Mouse (Mus musculus) intestine, embryonic 14.5 days (tissue): ENCODE measurements around the gene Gsdma. TPM values are rescaled to one million over a fixed set of nuclear protein-coding genes. Genes with fewer than 3 reads are reported as not detected.
A peak's percentile ranks its signal among the peaks of the same experiment; 100 is the strongest.
"Not testable (repeated sequence)": the region's sequence is repeated elsewhere in the genome, so short reads cannot be mapped to it uniquely, and the experiment has no call there.

Source experiments
- ATAC-seq: fragments of 200-750 bp; cut with Nextera tagmentation; replicated peaks from 2 replicates; pipeline ENCODE4 v1.8.0; 2017; ENCODE audit warnings: low read depth, moderate number of reproducible peaks, moderate TSS enrichment, moderate library complexity; ENCODE audit not compliant: low FRiP score, low TSS enrichment
- DNase-seq: peaks from one replicate; pipeline ENCODE4 v3.0.0-alpha.2; 2018; ENCODE audit warnings: low spot score
- H3K27ac ChIP-seq: fragments of 300-500 bp; sonication (generic); 2 replicates; pipeline ENCODE4 v1.5.1; 2014; ENCODE audit warnings: low read depth, mild to moderate bottlenecking, control low read depth
- H3K27me3 ChIP-seq: fragments of 300-500 bp; sonication (generic); replicated peaks from 2 replicates; pipeline ENCODE4 v1.6.1; 2014; ENCODE audit warnings: low read length, control low read depth; ENCODE audit not compliant: control insufficient read depth, insufficient read depth
- H3K36me3 ChIP-seq: fragments of 300-500 bp; sonication (generic); 2 replicates; pipeline ENCODE4 v1.6.1; 2014; ENCODE audit warnings: low read length, control low read depth; ENCODE audit not compliant: control insufficient read depth, insufficient read depth
- H3K4me1 ChIP-seq: fragments of 300-500 bp; sonication (generic); replicated peaks from 2 replicates; pipeline ENCODE4 v1.6.1; 2014; ENCODE audit warnings: low read length, control low read depth, mixed read lengths; ENCODE audit not compliant: control insufficient read depth, insufficient read depth
- H3K4me2 ChIP-seq: fragments of 300-500 bp; sonication (generic); 2 replicates; pipeline ENCODE4 v1.6.1; 2014; ENCODE audit warnings: low read length
- H3K4me3 ChIP-seq: fragments of 300-500 bp; sonication (generic); 2 replicates; pipeline ENCODE4 v1.5.1; 2014; ENCODE audit warnings: low read depth, low read length, control low read depth, mixed read lengths
- H3K9ac ChIP-seq: fragments of 300-500 bp; sonication (generic); 2 replicates; pipeline ENCODE4 v1.6.1; 2014; ENCODE audit warnings: mild to moderate bottlenecking, low read length
- H3K9me3 ChIP-seq: fragments of 300-500 bp; sonication (generic); 2 replicates; pipeline ENCODE4 v1.6.1; 2016; ENCODE audit warnings: low read length, control low read depth; ENCODE audit not compliant: control insufficient read depth
- WGBS: fragments of 180-500 bp; shearing (Covaris S2); extraction: QIAGEN DNeasy Blood & Tissue Kit; methylation state at CpG from one replicate; pipeline ENCODE4 v1.1.7; 2014; 5-methylcytosine and 5-hydroxymethylcytosine counted together
- polyA plus RNA-seq: library from polyadenylated mRNA; unstranded; fragments of >200 nt; fragmentation: Nextera tagmentation; extraction: Ambion mirVana; gene quantifications from 2 replicates; pipeline ENCODE4 v1.2.1, GENCODE M21; 2014

Gsdma gene
- not detected in 2 replicates for polyA plus RNA-seq

GRCm38 (mm10) chr11:98664091-98664490 is at the start of gene Gsdma:
Gene Gsdma (plus strand): TSS chr11:98664351.
- Histone ChIP-seq H3K36me3 (no peaks in the 10 kb centered on the region), H3K27me3 (peaks cover 10% of the 10 kb centered on the region), H3K27ac (no peak within 1 kb of the TSS), H3K4me2 (no peak within 1 kb of the TSS), H3K4me3 (no peak within 1 kb of the TSS), H3K9ac (no peak within 1 kb of the TSS), H3K4me1 (0 out of 2 replicates have a peak, but pooled peaks cover 3% of the 10 kb centered on the region), H3K9me3 (no peaks in the 10 kb centered on the region)
- DNase-seq (no peak), ATAC-seq (no peak)
- WGBS: 13% methylated on average over 4 of the region's 4 CpGs

GRCm38 (mm10) chr11:98620791-98621190 is 43.4 kb upstream of the Gsdma start:
- 94% methylated on average over 13 of the region's 13 CpGs for WGBS
- H3K9me3 ChIP-seq: no peaks in the 10 kb centered on the region
- H3K4me3 ChIP-seq: no peak overlapping the region
- no peak overlapping the region for H3K9ac ChIP-seq
- no peaks in the 10 kb centered on the region for H3K36me3 ChIP-seq
- no peaks in the 10 kb centered on the region for H3K4me1 ChIP-seq
- no peak for ATAC-seq
- H3K27ac ChIP-seq: no peak overlapping the region
- no peaks in the 10 kb centered on the region for H3K27me3 ChIP-seq
- no peak for DNase-seq
- no peak overlapping the region for H3K4me2 ChIP-seq

GRCm38 (mm10) chr11:98623981-98624380 is 40.2 kb upstream of the Gsdma start:
- 85% methylated on average over 6 of the region's 6 CpGs for WGBS
- not testable (repeated sequence) for H3K36me3 ChIP-seq, H3K27ac ChIP-seq, H3K27me3 ChIP-seq, ATAC-seq, H3K4me2 ChIP-seq, H3K4me1 ChIP-seq, H3K9me3 ChIP-seq, H3K9ac ChIP-seq, H3K4me3 ChIP-seq
- DNase-seq: peak; percentile 28

GRCm38 (mm10) chr11:98624381-98624780 is 39.8 kb upstream of the Gsdma start:
- H3K4me2 ChIP-seq, H3K9me3 ChIP-seq, H3K4me3 ChIP-seq, H3K27me3 ChIP-seq, H3K9ac ChIP-seq, H3K27ac ChIP-seq, DNase-seq, H3K36me3 ChIP-seq, ATAC-seq, H3K4me1 ChIP-seq: not testable (repeated sequence)
- WGBS: 96% methylated on average over 2 of the region's 2 CpGs

- whole genome bisulfite sequencing: 90% methylated on average over 10 of the region's 10 CpGs
- H3K4me1 ChIP-seq: no peaks in the 10 kb centered on the region
- H3K27ac ChIP-seq: no peak within 1 kb of the TSS
- DNase-seq (no peak), ATAC-seq (no peak)
- no peak within 1 kb of the TSS for H3K9ac ChIP-seq
- H3K4me2 ChIP-seq: no peak within 1 kb of the TSS
- no peaks in the 10 kb centered on the region for H3K36me3 ChIP-seq
- H3K27me3 ChIP-seq: no peaks in the 10 kb centered on the region
- H3K4me3 ChIP-seq: no peak within 1 kb of the TSS
- H3K9me3 ChIP-seq: no peaks in the 10 kb centered on the region
Observed at GRCm38 (mm10) chr11:98625611-98626410, 38.3 kb upstream of the Gsdma start, which contains the start of the genes Gm12355 and Gsdma3. Gene Gm12355 (minus strand): TSS chr11:98625661. Gene Gsdma3 (plus strand): TSS chr11:98626360.

- ATAC-seq (no peak), DNase-seq (no peak)
- H3K27ac ChIP-seq: no peak overlapping the region
- H3K4me2 ChIP-seq: no peak overlapping the region
- H3K4me1 ChIP-seq: no peaks in the 10 kb centered on the region
- no peaks in the 10 kb centered on the region for H3K36me3 ChIP-seq
- no peaks in the 10 kb centered on the region for H3K27me3 ChIP-seq
- no peak overlapping the region for H3K4me3 ChIP-seq
- H3K9me3 ChIP-seq: no peaks in the 10 kb centered on the region
- WGBS: 92% methylated on average over 3 of the region's 3 CpGs
- no peak overlapping the region for H3K9ac ChIP-seq
Observed at GRCm38 (mm10) chr11:98628706-98629105, 35.4 kb upstream of the Gsdma start.

- H3K4me2 ChIP-seq: no peak overlapping the region
- ATAC-seq: no peak
- no peaks in the 10 kb centered on the region for H3K36me3 ChIP-seq
- no peaks in the 10 kb centered on the region for H3K27me3 ChIP-seq
- no peak overlapping the region for H3K9ac ChIP-seq
- WGBS: 91% methylated on average over 5 of the region's 5 CpGs
- H3K4me3 ChIP-seq: no peak overlapping the region
- H3K4me1 ChIP-seq: no peaks in the 10 kb centered on the region
- no peak for DNase-seq
- H3K9me3 ChIP-seq: no peaks in the 10 kb centered on the region
- H3K27ac ChIP-seq: no peak overlapping the region
Observed at GRCm38 (mm10) chr11:98630646-98631045, 33.5 kb upstream of the Gsdma start.

GRCm38 (mm10) chr11:98635312-98635970 is 28.7 kb upstream of the Gsdma start:
- not testable (repeated sequence) for H3K9me3 ChIP-seq, H3K9ac ChIP-seq, H3K27me3 ChIP-seq, H3K4me1 ChIP-seq, H3K36me3 ChIP-seq, H3K4me3 ChIP-seq, ATAC-seq, H3K27ac ChIP-seq, H3K4me2 ChIP-seq
- WGBS: 41% methylated on average over 10 of the region's 10 CpGs
- DNase-seq: peak; percentile 57
